Mouse (Mus musculus): ENCODE data around the gene Noct. TPM values are rescaled to one million over a fixed set of nuclear protein-coding genes. Genes with fewer than 3 reads are reported as not detected.

The Noct gene
- total RNA-seq, 2 experiments from 2014 or later = 24.1 to 37.6 TPM

DNA sequence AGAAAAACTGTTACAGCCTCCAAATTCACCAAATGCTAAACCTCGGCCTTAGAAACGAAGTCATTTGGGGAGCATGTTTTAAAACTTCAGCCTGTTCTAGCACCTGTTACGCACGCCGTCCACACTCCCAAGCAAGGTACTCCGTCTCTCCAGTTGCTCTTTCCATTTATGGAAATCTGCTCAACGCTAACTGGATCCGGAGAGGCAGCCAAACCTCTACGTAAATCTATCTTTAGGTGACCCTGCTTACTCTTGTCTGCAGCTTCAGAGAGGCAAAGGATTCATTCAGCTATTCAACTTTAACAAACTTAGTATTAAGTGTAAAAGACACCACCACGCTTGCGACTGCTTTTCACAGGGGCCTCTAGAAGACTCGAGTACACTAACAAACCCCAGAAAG, 44.2 kb downstream of the Noct start:
- intact Hi-C loops (cut with DNase I) = no loop called here
- DNase-seq = no peak

- intact Hi-C loops (cut with DNase I) = no loop called here
- DNase-seq = no peak
Observed at GRCm38 (mm10) chr3:51270069-51270817, 46.0 kb downstream of the Noct start.

GRCm38 (mm10) chr3:51275956-51276398, 51.7 kb downstream of the Noct start:
- peak; percentile 95 to 97 for DNase-seq
- intact Hi-C loops (cut with DNase I) = loop anchor here (5.0 kb wide), 1 partner anchor 39 kb away; no protein-coding TSS in a partner anchor

DNA sequence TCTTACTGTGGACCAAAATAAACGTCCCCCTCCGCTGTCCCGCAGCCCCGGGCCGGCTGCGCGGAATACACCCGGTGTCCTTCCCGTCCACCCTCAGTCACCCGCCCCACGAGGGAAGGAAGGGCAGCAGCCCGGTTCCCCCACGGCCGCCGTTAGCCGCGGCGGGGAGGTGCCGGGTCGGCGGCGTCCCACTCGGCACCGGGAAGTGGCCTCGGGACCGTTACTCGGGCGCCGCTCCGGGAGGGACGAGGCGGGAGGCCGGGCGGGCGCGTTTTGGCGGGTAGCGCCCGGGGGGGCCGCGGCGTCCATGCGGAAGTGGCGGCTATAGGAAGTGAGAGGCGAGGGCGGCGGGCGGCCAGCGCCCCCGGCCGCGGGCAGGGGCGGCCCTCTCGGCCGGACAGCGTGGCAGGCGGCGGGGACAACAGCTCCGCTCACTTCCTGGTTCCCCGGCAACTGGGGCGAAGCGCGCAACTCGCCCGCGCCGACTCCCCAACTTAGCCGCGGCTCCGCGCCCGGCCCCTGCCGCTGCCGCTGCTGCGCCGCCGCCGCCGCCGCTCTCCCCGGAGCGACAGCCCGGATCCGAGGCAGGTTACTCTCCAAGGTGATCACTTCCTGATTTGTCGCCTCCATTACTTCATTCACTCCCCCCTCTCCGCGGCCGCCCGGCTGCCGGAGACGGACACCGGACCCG, 52.3 kb downstream of the Noct start:
- intact Hi-C loops (cut with DNase I) = loop anchor here (5.0 kb wide), 1 partner anchor 39 kb away; no protein-coding TSS in a partner anchor
- peak in 1 of 2 experiments; percentile 43 for DNase-seq

- intact Hi-C loops (cut with DNase I) = loop anchor here (5.0 kb wide), 1 partner anchor 40 kb away; no protein-coding TSS in a partner anchor
- DNase-seq = peak; percentile 76 to 79
Observed at GRCm38 (mm10) chr3:51277201-51278150, 53.2 kb downstream of the Noct start.

DNA sequence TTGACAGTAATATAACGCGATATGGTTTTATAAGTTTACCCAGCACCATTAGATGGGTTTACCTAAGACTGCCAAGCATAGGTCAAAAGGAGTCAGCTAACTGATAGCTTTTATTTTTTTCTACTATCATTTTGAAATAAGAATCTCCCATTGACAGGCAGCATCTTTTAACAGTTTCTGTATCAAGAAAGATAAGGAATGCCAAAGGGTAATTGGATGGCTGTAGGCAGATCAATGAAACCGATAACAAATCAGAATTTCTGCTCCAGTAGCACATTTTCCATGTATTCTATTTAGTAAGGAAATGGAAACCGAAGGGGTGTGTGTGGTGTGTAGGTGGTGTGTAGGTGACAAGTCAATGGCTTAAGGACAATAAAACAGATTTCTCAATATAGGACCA, 54.2 kb downstream of the Noct start:
- no peak for DNase-seq
- intact Hi-C loops (cut with DNase I) = loop anchor here (5.0 kb wide), 1 partner anchor 41 kb away; no protein-coding TSS in a partner anchor

DNA sequence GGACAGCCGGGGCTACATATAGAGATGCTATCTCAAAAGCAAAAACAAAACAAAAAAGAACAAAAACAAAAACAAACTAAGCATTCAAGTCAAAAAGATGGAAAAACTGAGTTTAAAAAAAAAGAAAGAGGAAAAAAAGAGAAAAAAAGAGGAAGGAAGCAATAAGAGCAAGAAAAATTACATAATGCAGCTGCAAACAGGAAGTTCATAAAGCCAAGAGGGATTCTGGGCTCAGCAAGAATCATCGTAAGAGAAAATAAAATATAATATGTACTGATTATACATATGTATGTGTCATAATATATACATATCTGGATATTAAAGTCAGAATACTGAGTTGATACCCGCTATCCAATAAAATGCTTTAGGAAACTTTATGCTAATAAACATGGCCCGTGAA, 57.5 kb downstream of the Noct start:
- intact Hi-C loops (cut with DNase I) = no loop called here
- no peak for DNase-seq

GRCm38 (mm10) chr3:51284375-51284774, 60.1 kb downstream of the Noct start:
- intact Hi-C loops (cut with DNase I) = no loop called here
- no peak for DNase-seq

- intact Hi-C loops (cut with DNase I) = loop anchor here (1.0 kb wide), 1 partner anchor 64 kb away; no protein-coding TSS in a partner anchor
- peak; percentile 68 to 71 for DNase-seq
Observed at GRCm38 (mm10) chr3:51288880-51289821, 64.9 kb downstream of the Noct start.

GRCm38 (mm10) chr3:51294251-51294650, 70.0 kb downstream of the Noct start:
- intact Hi-C loops (cut with DNase I) = no loop called here
- DNase-seq = no peak

DNA sequence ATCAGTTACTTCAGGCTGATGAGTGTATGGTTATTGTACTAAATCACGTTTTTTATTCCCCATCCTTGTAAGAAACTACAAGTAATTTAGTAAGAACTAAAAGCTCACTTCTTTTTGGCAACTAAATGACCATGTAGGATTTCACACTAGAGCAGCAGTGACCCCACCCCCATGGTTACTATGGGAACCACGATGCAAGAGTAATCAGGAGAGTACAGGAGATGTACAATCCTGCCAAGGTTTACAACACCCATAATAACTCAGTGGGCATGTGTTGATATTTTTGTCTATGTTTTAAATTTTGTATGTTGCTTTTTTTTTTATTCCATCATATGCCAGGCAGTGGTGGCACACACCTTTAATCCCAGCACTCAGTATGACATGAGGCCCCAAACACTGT, 71.0 kb downstream of the Noct start:
- DNase-seq = no peak
- intact Hi-C loops (cut with DNase I) = no loop called here

DNA sequence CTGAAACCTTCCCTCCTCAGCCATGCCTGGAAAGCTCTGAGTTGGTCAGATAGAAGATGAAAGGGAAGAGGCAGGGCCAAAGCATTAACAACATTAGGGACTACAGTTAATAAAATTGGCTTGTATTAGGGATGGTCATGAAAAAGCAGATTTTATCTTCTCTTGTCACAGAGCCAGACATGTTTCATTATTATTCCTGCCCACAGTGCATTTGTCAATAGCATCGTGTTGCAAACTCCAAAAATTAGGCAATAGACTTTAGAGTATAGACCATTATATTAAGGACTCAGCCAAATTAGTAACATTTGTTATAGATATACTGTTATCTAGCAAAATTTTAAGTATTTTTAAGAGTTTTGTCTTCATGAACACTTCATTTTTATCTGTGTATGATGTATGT, 72.5 kb downstream of the Noct start:
- no peak for DNase-seq
- intact Hi-C loops (cut with DNase I) = no loop called here

Small RNA genes lying within 50 kb of the gene (microRNA-seq; reads per million reads assigned to microRNA genes)
- 0 reads per million in 2 experiments for gene Gm24282

Other genes starting within 250 kb of the Noct start
- 10 to 100 TPM; 48.9 to 49.7 TPM for gene Elf2, start 116.2 kb downstream of the Noct start, total RNA-seq (2021)
- gene Mgarp, start 172.3 kb downstream of the Noct start, total RNA-seq (2021) = under 1 TPM; 0.20 to 0.27 TPM
- 1,000 to 10,000 TPM; 1,029 to 1,117 TPM for gene Ndufc1, start 184.5 kb downstream of the Noct start, total RNA-seq (2021)
- gene Naa15, start 190.7 kb downstream of the Noct start, total RNA-seq (2021) = 10 to 100 TPM; 41.0 to 41.6 TPM

Measured in gastrocnemius, postnatal 36 days (tissue).